Mouse (Mus musculus): ENCODE measurements at regions not wholly inside any gene's neighbourhood (a gene's known extent, or its start where the extent isn't known, plus 50 kb on each side); places are given as distances from the start of the nearest gene placed in this dataset.

DNA sequence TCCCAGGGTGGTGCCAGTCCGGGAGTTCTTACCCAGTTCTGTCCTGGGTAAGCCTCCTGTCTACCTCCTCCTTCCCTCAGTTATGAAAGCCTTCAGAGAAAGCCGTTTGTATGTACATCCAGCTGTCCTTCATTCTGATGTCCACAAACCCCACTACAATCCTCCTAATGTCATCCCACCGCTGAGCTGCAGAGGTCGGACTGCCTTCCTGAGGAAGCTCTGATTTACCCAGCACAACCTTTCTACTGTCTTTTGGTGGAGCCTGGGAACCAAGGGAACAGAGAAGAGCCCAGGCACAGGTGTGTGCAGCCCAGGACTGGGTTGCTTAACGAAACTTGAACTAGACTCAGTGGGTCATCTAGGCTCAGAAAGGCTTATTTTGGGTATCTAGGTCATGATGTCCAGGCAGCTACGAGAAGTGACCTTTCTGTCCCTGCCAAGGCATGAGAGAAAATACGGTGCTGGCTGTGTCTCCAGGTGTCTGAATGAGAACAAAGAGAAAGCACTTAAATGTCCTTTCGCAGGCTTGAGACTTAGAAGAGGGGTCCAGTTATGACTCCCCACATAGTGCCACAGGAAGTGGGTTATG is 70.4 kb upstream of the Cadm1 start:
- no peak overlapping the region for H3K27ac ChIP-seq (replicated peaks in 1 of 2; ENCODE audit: control insufficient read depth in 1 of 2, insufficient read depth in 1 of 2, low read depth in 2 of 2, low read length in 2 of 2)
- peaks cover 8% of the 10 kb centered on the region; the same call in 1 of the 2 replicates for H3K27me3 ChIP-seq (ENCODE audit: control insufficient read depth, insufficient read depth, low read length)
- no peak overlapping the region for H3K4me2 ChIP-seq (ENCODE audit: low read length)
- H3K36me3 ChIP-seq (ENCODE audit: control insufficient read depth, insufficient read depth, low read length): no peaks in the 10 kb centered on the region
- no peak for ATAC-seq (ENCODE audit: insufficient number of reproducible peaks, insufficient read depth, low FRiP score, low read depth)
- WGBS: 73% methylated on average over 8 of the region's 8 CpGs
- H3K9ac ChIP-seq (ENCODE audit: low read length): no peak overlapping the region
- no peak overlapping the region for H3K4me3 ChIP-seq (ENCODE audit: control insufficient read depth in 1 of 2, insufficient read depth in 1 of 2, low read depth in 1 of 2, low read length in 2 of 2)
- peaks cover 5% of the 10 kb centered on the region; the same call in 1 of the 2 replicates for H3K9me3 ChIP-seq (ENCODE audit: control insufficient read depth, low read length)
- H3K4me1 ChIP-seq (ENCODE audit: control insufficient read depth in 2 of 2, insufficient read depth in 2 of 2, low read length in 2 of 2): peaks cover 0 to 4% of the 10 kb centered on the region in 2 experiments; a peak in 1 of 4 replicates

DNA sequence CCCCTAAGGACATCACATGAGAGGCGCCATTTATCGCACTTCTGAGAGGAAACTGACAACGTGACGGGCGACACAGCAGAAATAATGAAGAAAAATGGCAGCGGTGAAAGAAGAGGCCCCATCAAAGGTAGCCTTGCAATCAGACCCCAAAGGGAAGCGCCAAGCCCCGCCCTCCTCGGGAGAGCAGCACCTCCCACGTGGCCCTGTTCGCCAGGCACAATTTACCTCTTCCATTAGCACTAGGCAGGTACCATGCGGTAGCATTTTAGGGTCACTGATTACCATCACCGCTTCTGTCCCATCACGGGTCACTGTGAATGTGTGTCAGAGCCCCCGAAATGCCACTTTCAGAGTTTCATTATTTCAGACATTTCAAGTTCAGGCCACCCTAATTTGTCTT is 69.7 kb upstream of the Cadm1 start:
- Histone ChIP-seq H3K9me3 (ENCODE audit: control insufficient read depth, low read length) (peaks cover 5% of the 10 kb centered on the region; the same call in 1 of the 2 replicates), H3K27me3 (ENCODE audit: control insufficient read depth, insufficient read depth, low read length) (peaks cover 8% of the 10 kb centered on the region; the same call in 1 of the 2 replicates), H3K4me3 (ENCODE audit: control insufficient read depth in 1 of 2, insufficient read depth in 1 of 2, low read depth in 1 of 2, low read length in 2 of 2) (no peak overlapping the region), H3K4me1 (ENCODE audit: control insufficient read depth in 2 of 2, insufficient read depth in 2 of 2, low read length in 2 of 2) (peaks cover 0 to 4% of the 10 kb centered on the region in 2 experiments; a peak in 1 of 4 replicates), H3K9ac (ENCODE audit: low read length) (no peak overlapping the region), H3K36me3 (ENCODE audit: control insufficient read depth, insufficient read depth, low read length) (no peaks in the 10 kb centered on the region), H3K27ac (replicated peaks in 1 of 2; ENCODE audit: control insufficient read depth in 1 of 2, insufficient read depth in 1 of 2, low read depth in 2 of 2, low read length in 2 of 2) (no peak overlapping the region), H3K4me2 (ENCODE audit: low read length) (no peak overlapping the region)
- no peak for ATAC-seq (ENCODE audit: insufficient number of reproducible peaks, insufficient read depth, low FRiP score, low read depth)
- 85% methylated on average over 15 of the region's 15 CpGs for WGBS

DNA sequence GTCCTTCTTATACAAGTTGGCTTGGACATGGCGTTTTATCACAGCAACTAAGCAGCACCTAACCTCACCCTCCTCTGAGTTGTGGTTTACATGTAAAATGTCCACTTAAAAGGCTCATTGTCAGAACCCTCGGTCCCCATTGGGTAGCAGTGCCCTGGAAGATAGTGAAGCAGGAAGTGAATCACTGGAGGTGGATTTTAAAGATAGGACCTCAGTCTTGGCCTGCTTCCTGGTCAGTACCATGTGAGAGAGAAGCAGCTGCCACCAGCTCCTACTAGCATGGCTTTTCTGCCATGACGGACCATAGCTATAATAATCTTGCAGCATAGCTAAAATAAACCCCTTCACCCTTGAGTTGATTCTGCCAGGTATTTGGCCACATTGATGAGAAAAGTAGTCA is 68.1 kb upstream of the Cadm1 start:
- ATAC-seq (ENCODE audit: insufficient number of reproducible peaks, insufficient read depth, low FRiP score, low read depth): no peak
- no peak overlapping the region for H3K9ac ChIP-seq (ENCODE audit: low read length)
- H3K4me1 ChIP-seq (ENCODE audit: control insufficient read depth in 2 of 2, insufficient read depth in 2 of 2, low read length in 2 of 2): peaks cover 0 to 4% of the 10 kb centered on the region in 2 experiments; a peak in 1 of 4 replicates
- 0 out of 2 replicates have a peak, but pooled peaks cover 4% of the 10 kb centered on the region for H3K27me3 ChIP-seq (ENCODE audit: control insufficient read depth, insufficient read depth, low read length)
- H3K4me3 ChIP-seq (ENCODE audit: control insufficient read depth in 1 of 2, insufficient read depth in 1 of 2, low read depth in 1 of 2, low read length in 2 of 2): no peak overlapping the region
- no peak overlapping the region for H3K4me2 ChIP-seq (ENCODE audit: low read length)
- no peaks in the 10 kb centered on the region for H3K9me3 ChIP-seq (ENCODE audit: control insufficient read depth, low read length)
- H3K27ac ChIP-seq (replicated peaks in 1 of 2; ENCODE audit: control insufficient read depth in 1 of 2, insufficient read depth in 1 of 2, low read depth in 2 of 2, low read length in 2 of 2): no peak overlapping the region
- H3K36me3 ChIP-seq (ENCODE audit: control insufficient read depth, insufficient read depth, low read length): no peaks in the 10 kb centered on the region
- WGBS: 71% methylated on average over 3 of the region's 3 CpGs

DNA sequence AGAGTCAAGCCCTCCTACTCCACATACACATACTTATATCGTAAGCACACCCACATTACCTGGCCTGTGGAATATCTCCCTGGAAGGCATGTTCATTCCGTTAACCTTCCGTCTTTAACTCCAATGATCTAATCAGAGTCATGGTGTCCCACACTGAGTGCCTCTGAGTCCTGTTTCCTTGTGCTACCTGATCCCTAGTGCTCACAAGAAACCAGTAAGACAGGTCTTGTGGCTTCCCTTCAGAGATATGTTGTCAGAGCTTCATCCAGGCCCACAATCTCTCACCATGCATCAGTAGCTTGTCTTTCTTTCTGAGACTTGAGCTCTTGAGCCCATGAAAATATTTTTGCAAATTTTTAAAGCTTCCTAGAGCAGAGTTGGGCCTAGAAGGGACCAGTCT is 63.2 kb upstream of the Cadm1 start:
- Histone ChIP-seq H3K4me2 (ENCODE audit: low read length) (no peak overlapping the region), H3K27ac (replicated peaks in 1 of 2; ENCODE audit: control insufficient read depth in 1 of 2, insufficient read depth in 1 of 2, low read depth in 2 of 2, low read length in 2 of 2) (no peak overlapping the region), H3K4me3 (ENCODE audit: control insufficient read depth in 1 of 2, insufficient read depth in 1 of 2, low read depth in 1 of 2, low read length in 2 of 2) (no peak overlapping the region), H3K27me3 (ENCODE audit: control insufficient read depth, insufficient read depth, low read length) (no peaks in the 10 kb centered on the region), H3K36me3 (ENCODE audit: control insufficient read depth, insufficient read depth, low read length) (no peaks in the 10 kb centered on the region), H3K4me1 (ENCODE audit: control insufficient read depth in 2 of 2, insufficient read depth in 2 of 2, low read length in 2 of 2) (no peaks in the 10 kb centered on the region; a peak in 2 of 4 replicates), H3K9me3 (ENCODE audit: control insufficient read depth, low read length) (no peaks in the 10 kb centered on the region), H3K9ac (ENCODE audit: low read length) (no peak overlapping the region)
- no peak for ATAC-seq (ENCODE audit: insufficient number of reproducible peaks, insufficient read depth, low FRiP score, low read depth)
- WGBS: 93% methylated on average over 3 of the region's 3 CpGs

DNA sequence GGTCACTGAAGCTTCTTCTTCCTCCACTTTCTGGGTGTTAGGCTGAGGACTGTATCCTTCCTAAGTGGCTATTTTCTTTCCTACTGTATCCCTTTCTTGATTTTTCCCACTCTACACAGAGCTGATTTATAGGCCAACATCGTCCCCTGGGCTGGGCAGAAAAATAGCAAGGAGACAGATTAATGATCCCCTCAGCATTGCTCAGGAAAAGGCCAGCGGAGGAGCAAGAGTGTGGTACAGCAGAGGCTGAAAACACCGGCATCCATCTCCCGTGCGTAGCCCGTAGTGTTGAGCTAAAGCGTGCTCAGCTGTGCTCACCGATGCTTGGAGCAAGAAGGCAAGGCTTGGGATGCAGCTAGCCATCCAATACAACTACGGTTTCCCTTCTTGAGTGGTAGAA is 62.2 kb upstream of the Cadm1 start:
- WGBS: 88% methylated on average over 9 of the region's 9 CpGs
- H3K9ac ChIP-seq (ENCODE audit: low read length): no peak overlapping the region
- no peak for ATAC-seq (ENCODE audit: insufficient number of reproducible peaks, insufficient read depth, low FRiP score, low read depth)

DNA sequence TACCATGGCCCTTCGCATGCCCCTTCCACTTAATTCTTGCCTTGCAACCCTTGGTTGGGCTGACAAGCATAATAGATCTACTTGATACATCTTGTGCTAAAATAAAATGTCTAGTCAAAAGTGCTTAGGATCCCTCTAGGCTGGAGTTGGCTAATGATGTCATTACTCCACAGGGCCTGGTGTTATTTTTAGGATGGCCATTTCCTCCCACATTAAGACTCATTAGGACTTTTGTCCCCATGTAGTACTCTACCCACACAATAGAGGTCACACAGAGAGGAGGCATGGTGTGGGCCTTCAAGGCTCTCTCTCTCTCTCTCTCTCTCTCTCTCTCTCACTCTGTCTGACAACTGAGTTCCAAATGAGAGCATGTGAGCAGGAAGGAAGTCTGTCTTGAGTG is 60.4 kb upstream of the Cadm1 start:
- Histone ChIP-seq H3K27ac (replicated peaks in 1 of 2; ENCODE audit: control insufficient read depth in 1 of 2, insufficient read depth in 1 of 2, low read depth in 2 of 2, low read length in 2 of 2) (no peak overlapping the region), H3K27me3 (ENCODE audit: control insufficient read depth, insufficient read depth, low read length) (peaks cover 6% of the 10 kb centered on the region; the same call in 1 of the 2 replicates), H3K4me1 (ENCODE audit: control insufficient read depth in 2 of 2, insufficient read depth in 2 of 2, low read length in 2 of 2) (peaks cover 0 to 2% of the 10 kb centered on the region in 2 experiments; a peak in 2 of 4 replicates), H3K4me2 (ENCODE audit: low read length) (no peak overlapping the region), H3K9me3 (ENCODE audit: control insufficient read depth, low read length) (no peaks in the 10 kb centered on the region), H3K36me3 (ENCODE audit: control insufficient read depth, insufficient read depth, low read length) (no peaks in the 10 kb centered on the region), H3K4me3 (ENCODE audit: control insufficient read depth in 1 of 2, insufficient read depth in 1 of 2, low read depth in 1 of 2, low read length in 2 of 2) (no peak overlapping the region), H3K9ac (ENCODE audit: low read length) (no peak overlapping the region)
- no peak for ATAC-seq (ENCODE audit: insufficient number of reproducible peaks, insufficient read depth, low FRiP score, low read depth)
- 87% methylated on average over 1 of the region's 1 CpGs for WGBS

More for the DNA sequence above, 62.2 kb upstream of the Cadm1 start:
- H3K4me1 ChIP-seq (ENCODE audit: control insufficient read depth in 2 of 2, insufficient read depth in 2 of 2, low read length in 2 of 2): peaks cover 0 to 2% of the 10 kb centered on the region in 2 experiments; a peak in 2 of 4 replicates
- H3K9me3 ChIP-seq (ENCODE audit: control insufficient read depth, low read length): no peaks in the 10 kb centered on the region
- no peak overlapping the region for H3K4me2 ChIP-seq (ENCODE audit: low read length)
- H3K36me3 ChIP-seq (ENCODE audit: control insufficient read depth, insufficient read depth, low read length): no peaks in the 10 kb centered on the region
- H3K27me3 ChIP-seq (ENCODE audit: control insufficient read depth, insufficient read depth, low read length): no peaks in the 10 kb centered on the region
- H3K27ac ChIP-seq (replicated peaks in 1 of 2; ENCODE audit: control insufficient read depth in 1 of 2, insufficient read depth in 1 of 2, low read depth in 2 of 2, low read length in 2 of 2): no peak overlapping the region
- no peak overlapping the region for H3K4me3 ChIP-seq (ENCODE audit: control insufficient read depth in 1 of 2, insufficient read depth in 1 of 2, low read depth in 1 of 2, low read length in 2 of 2)

DNA sequence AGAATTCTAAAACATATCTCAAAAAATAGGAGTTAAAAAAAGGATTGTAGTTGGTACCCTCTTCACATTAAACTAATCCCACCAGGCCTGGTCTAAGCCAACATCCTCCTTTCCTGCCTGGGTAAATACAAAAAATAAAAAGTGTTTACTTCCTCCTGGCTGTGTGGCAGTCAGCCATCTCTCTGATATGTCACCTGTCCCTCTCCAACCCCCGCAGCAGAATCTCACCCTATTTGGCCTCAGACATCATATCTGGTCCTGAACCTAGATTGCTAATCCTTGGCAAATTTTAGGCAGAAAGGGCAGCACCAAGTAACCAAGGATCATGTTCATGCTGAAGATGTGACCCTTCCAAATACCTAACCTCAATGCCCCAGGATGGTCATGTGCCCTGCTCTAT is 59.2 kb upstream of the Cadm1 start:
- 70% methylated on average over 1 of the region's 1 CpGs for WGBS
- Histone ChIP-seq H3K4me1 (ENCODE audit: control insufficient read depth in 2 of 2, insufficient read depth in 2 of 2, low read length in 2 of 2) (peaks cover 0 to 2% of the 10 kb centered on the region in 2 experiments; a peak in 2 of 4 replicates), H3K4me2 (ENCODE audit: low read length) (no peak overlapping the region), H3K9ac (ENCODE audit: low read length) (no peak overlapping the region), H3K9me3 (ENCODE audit: control insufficient read depth, low read length) (no peaks in the 10 kb centered on the region), H3K4me3 (ENCODE audit: control insufficient read depth in 1 of 2, insufficient read depth in 1 of 2, low read depth in 1 of 2, low read length in 2 of 2) (no peak overlapping the region), H3K27me3 (ENCODE audit: control insufficient read depth, insufficient read depth, low read length) (peaks cover 13% of the 10 kb centered on the region; the same call in 1 of the 2 replicates), H3K27ac (replicated peaks in 1 of 2; ENCODE audit: control insufficient read depth in 1 of 2, insufficient read depth in 1 of 2, low read depth in 2 of 2, low read length in 2 of 2) (no peak overlapping the region), H3K36me3 (ENCODE audit: control insufficient read depth, insufficient read depth, low read length) (no peaks in the 10 kb centered on the region)
- no peak for ATAC-seq (ENCODE audit: insufficient number of reproducible peaks, insufficient read depth, low FRiP score, low read depth)
